Mouse (Mus musculus): ENCODE results near the gene Sobp. TPM values are rescaled to one million over a fixed set of nuclear protein-coding genes. Genes with fewer than 3 reads are reported as not detected.

Gene Sobp
- polyA plus RNA-seq, 1 experiment from 2014 or later, result 0.75 TPM

- no peaks in the 10 kb centered on the region for H3K9me3 ChIP-seq (ENCODE audit: control insufficient read depth, low read length)
- whole genome bisulfite sequencing, result 25% methylated on average over 28 of the region's 29 CpGs
- no peak overlapping the region for H3K27ac ChIP-seq (replicated peaks)
- H3K36me3 ChIP-seq (ENCODE audit: control insufficient read depth, insufficient read depth, low read length), result no peaks in the 10 kb centered on the region
- H3K9ac ChIP-seq (ENCODE audit: low read length), result no peak overlapping the region
- ATAC-seq (ENCODE audit: low FRiP score, low TSS enrichment), result no peak
- H3K4me2 ChIP-seq (replicated peaks; ENCODE audit: low read depth), result peak overlapping the region; percentile 94
- no peak for DNase-seq (ENCODE audit: low spot score)
- TF ChIP-seq EP300 (optimal IDR thresholded peaks at IDR 0.05) (no peak), CTCF (IDR thresholded peaks at IDR 0.05; ENCODE audit: low read depth) (no peak)
- peaks cover 6% of the 10 kb centered on the region; the same call in 1 of the 2 replicates for H3K27me3 ChIP-seq (ENCODE audit: control insufficient read depth, insufficient read depth, low read length)
- peak overlapping the region; percentile 54 for H3K4me3 ChIP-seq (ENCODE audit: low read depth, low read length)
- H3K4me1 ChIP-seq (replicated peaks; ENCODE audit: control insufficient read depth, insufficient read depth), result peaks cover 7% of the 10 kb centered on the region
Measured at GRCm38 (mm10) chr10:43022190-43022761, 152.1 kb downstream of the Sobp start.

DNA sequence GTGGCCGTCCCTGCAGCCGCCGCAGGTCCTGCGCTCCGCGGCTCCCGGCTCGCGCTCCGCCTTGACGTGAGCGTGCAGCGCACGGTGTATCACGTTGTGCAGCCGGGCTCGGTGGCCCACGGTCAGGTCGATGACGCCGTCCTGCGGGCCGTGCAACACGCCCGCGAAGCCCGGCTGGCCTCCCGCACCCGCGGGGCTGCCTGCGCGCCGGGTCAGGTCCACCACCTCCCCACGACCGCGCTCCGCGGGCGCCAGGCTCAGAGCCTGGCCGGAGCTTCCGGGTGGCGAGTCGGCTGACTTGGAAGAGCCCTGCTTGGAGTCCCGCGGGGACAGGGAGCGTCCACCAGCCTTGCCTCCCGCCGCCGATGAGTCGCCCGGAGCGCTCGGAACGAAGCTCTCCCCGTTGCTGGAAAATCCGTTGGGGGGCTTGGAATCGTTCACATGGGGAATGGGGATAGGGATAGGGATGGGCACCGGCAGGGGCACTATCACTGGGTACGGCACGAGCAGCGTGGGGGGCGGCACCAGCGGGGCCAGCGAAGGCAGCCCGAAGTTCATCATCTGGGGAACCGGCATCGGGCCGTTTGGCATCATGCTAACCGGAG, 152.7 kb downstream of the Sobp start:
- Histone ChIP-seq H3K27me3 (ENCODE audit: control insufficient read depth, insufficient read depth, low read length) (peaks cover 6% of the 10 kb centered on the region; the same call in 1 of the 2 replicates), H3K4me1 (replicated peaks; ENCODE audit: control insufficient read depth, insufficient read depth) (peaks cover 7% of the 10 kb centered on the region), H3K27ac (replicated peaks) (no peak overlapping the region), H3K36me3 (ENCODE audit: control insufficient read depth, insufficient read depth, low read length) (no peaks in the 10 kb centered on the region), H3K4me3 (ENCODE audit: low read depth, low read length) (peak overlapping the region; percentile 54), H3K9ac (ENCODE audit: low read length) (peak overlapping the region; percentile 58), H3K4me2 (replicated peaks; ENCODE audit: low read depth) (peak overlapping the region; percentile 94), H3K9me3 (ENCODE audit: control insufficient read depth, low read length) (no peaks in the 10 kb centered on the region)
- ATAC-seq (ENCODE audit: low FRiP score, low TSS enrichment) (peak; percentile 70), DNase-seq (ENCODE audit: low spot score) (peak; percentile 53)
- 2% methylated on average over 64 of the region's 69 CpGs for WGBS
- TF ChIP-seq EP300 (optimal IDR thresholded peaks at IDR 0.05) (no peak), CTCF (IDR thresholded peaks at IDR 0.05; ENCODE audit: low read depth) (no peak)

GRCm38 (mm10) chr10:43021017-43021416, 153.3 kb downstream of the Sobp start:
- H3K9ac ChIP-seq (ENCODE audit: low read length), result peak overlapping the region; percentile 58
- peak; percentile 42 for ATAC-seq (ENCODE audit: low FRiP score, low TSS enrichment)

DNA sequence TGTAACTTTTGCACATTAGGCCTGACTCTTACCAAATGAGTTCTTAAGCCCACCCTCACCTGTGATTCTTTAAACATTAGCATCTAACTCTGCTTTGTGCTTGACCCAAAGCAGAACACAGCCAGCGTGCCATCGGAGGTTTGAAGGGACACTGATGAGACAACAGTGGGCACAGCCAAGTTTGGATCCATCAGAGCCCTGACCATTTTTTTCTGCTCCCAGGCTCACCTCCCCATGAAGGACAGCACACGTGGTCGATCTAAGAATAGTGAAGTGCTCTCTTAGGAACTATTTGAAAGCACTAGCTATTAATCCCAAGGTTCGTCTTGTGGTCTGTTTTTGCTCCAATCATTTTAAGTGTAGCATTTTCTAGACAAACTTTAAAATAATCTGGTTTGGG, 159.5 kb downstream of the Sobp start:
- no peak for DNase-seq (ENCODE audit: low spot score)
- no peaks in the 10 kb centered on the region for H3K4me1 ChIP-seq (replicated peaks; ENCODE audit: control insufficient read depth, insufficient read depth)
- H3K27ac ChIP-seq (replicated peaks), result no peak overlapping the region
- WGBS, result 77% methylated on average over 5 of the region's 5 CpGs
- ATAC-seq (ENCODE audit: low FRiP score, low TSS enrichment), result no peak
- no peaks in the 10 kb centered on the region for H3K27me3 ChIP-seq (ENCODE audit: control insufficient read depth, insufficient read depth, low read length)
- H3K4me3 ChIP-seq (ENCODE audit: low read depth, low read length), result no peak overlapping the region
- no peaks in the 10 kb centered on the region for H3K36me3 ChIP-seq (ENCODE audit: control insufficient read depth, insufficient read depth, low read length)
- H3K9ac ChIP-seq (ENCODE audit: low read length), result no peak overlapping the region
- no peak overlapping the region for H3K4me2 ChIP-seq (replicated peaks; ENCODE audit: low read depth)
- TF ChIP-seq CTCF (IDR thresholded peaks at IDR 0.05; ENCODE audit: low read depth) (no peak), EP300 (optimal IDR thresholded peaks at IDR 0.05) (no peak)
- no peaks in the 10 kb centered on the region for H3K9me3 ChIP-seq (ENCODE audit: control insufficient read depth, low read length)

More at GRCm38 (mm10) chr10:43021017-43021416, 153.3 kb downstream of the Sobp start:
- Histone ChIP-seq H3K4me2 (replicated peaks; ENCODE audit: low read depth) (peak overlapping the region; percentile 94), H3K4me3 (ENCODE audit: low read depth, low read length) (peak overlapping the region; percentile 54), H3K9me3 (ENCODE audit: control insufficient read depth, low read length) (no peaks in the 10 kb centered on the region), H3K36me3 (ENCODE audit: control insufficient read depth, insufficient read depth, low read length) (no peaks in the 10 kb centered on the region), H3K27ac (replicated peaks) (no peak overlapping the region), H3K27me3 (ENCODE audit: control insufficient read depth, insufficient read depth, low read length) (peaks cover 6% of the 10 kb centered on the region; the same call in 1 of the 2 replicates), H3K4me1 (replicated peaks; ENCODE audit: control insufficient read depth, insufficient read depth) (peaks cover 7% of the 10 kb centered on the region)
- 11% methylated on average over 35 of the region's 35 CpGs for WGBS
- no peak for DNase-seq (ENCODE audit: low spot score)
- TF ChIP-seq CTCF (IDR thresholded peaks at IDR 0.05; ENCODE audit: low read depth) (no peak), EP300 (optimal IDR thresholded peaks at IDR 0.05) (no peak)

- H3K36me3 ChIP-seq (ENCODE audit: control insufficient read depth, insufficient read depth, low read length), result no peaks in the 10 kb centered on the region
- no peaks in the 10 kb centered on the region for H3K27me3 ChIP-seq (ENCODE audit: control insufficient read depth, insufficient read depth, low read length)
- no peak for TF ChIP-seq CTCF (IDR thresholded peaks at IDR 0.05; ENCODE audit: low read depth)
- H3K4me2 ChIP-seq (replicated peaks; ENCODE audit: low read depth), result no peak overlapping the region
- H3K4me3 ChIP-seq (ENCODE audit: low read depth, low read length), result no peak overlapping the region
- ATAC-seq (ENCODE audit: low FRiP score, low TSS enrichment), result no peak
- H3K9ac ChIP-seq (ENCODE audit: low read length), result no peak overlapping the region
- H3K4me1 ChIP-seq (replicated peaks; ENCODE audit: control insufficient read depth, insufficient read depth), result no peaks in the 10 kb centered on the region
- no peaks in the 10 kb centered on the region for H3K9me3 ChIP-seq (ENCODE audit: control insufficient read depth, low read length)
- WGBS, result 71% methylated on average over 4 of the region's 4 CpGs
- H3K27ac ChIP-seq (replicated peaks), result no peak overlapping the region
- no peak for DNase-seq (ENCODE audit: low spot score)
Measured at GRCm38 (mm10) chr10:43014358-43014757, 160.0 kb downstream of the Sobp start.

- DNase-seq (ENCODE audit: low spot score) (no peak), ATAC-seq (ENCODE audit: low FRiP score, low TSS enrichment) (no peak)
- WGBS, result 75% methylated on average over 11 of the region's 11 CpGs
- H3K4me3 ChIP-seq (ENCODE audit: low read depth, low read length), result no peak overlapping the region
- H3K27ac ChIP-seq (replicated peaks), result no peak overlapping the region
- H3K36me3 ChIP-seq (ENCODE audit: control insufficient read depth, insufficient read depth, low read length), result no peaks in the 10 kb centered on the region
- TF ChIP-seq EP300 (optimal IDR thresholded peaks at IDR 0.05) (no peak), CTCF (IDR thresholded peaks at IDR 0.05; ENCODE audit: low read depth) (no peak)
- no peaks in the 10 kb centered on the region for H3K9me3 ChIP-seq (ENCODE audit: control insufficient read depth, low read length)
- H3K9ac ChIP-seq (ENCODE audit: low read length), result no peak overlapping the region
- H3K4me2 ChIP-seq (replicated peaks; ENCODE audit: low read depth), result no peak overlapping the region
- no peaks in the 10 kb centered on the region for H3K4me1 ChIP-seq (replicated peaks; ENCODE audit: control insufficient read depth, insufficient read depth)
- no peaks in the 10 kb centered on the region for H3K27me3 ChIP-seq (ENCODE audit: control insufficient read depth, insufficient read depth, low read length)
Measured at GRCm38 (mm10) chr10:43008116-43008515, 166.2 kb downstream of the Sobp start.
